Mouse (Mus musculus) testis, adult 2 months (tissue): Measurements from ENCODE around the gene Hist1h1c.

Experiments used
- CTCF ChIP-seq: fragments of 200-500 bp; IDR thresholded peaks from 2 replicates; pipeline ENCODE4 v1.5.1; 2012; ENCODE audit warnings: low read depth, mild to moderate bottlenecking, inconsistent platforms, low read length, moderate library complexity; ENCODE audit not compliant: control insufficient read depth, insufficient read depth, insufficient replicate concordance
- POLR2A ChIP-seq: fragments of 200-500 bp; IDR thresholded peaks from 2 replicates; pipeline ENCODE4 v1.6.1; 2012; ENCODE audit warnings: low read depth, mild to moderate bottlenecking, inconsistent platforms, low read length, moderate library complexity; ENCODE audit not compliant: control insufficient read depth

DNA sequence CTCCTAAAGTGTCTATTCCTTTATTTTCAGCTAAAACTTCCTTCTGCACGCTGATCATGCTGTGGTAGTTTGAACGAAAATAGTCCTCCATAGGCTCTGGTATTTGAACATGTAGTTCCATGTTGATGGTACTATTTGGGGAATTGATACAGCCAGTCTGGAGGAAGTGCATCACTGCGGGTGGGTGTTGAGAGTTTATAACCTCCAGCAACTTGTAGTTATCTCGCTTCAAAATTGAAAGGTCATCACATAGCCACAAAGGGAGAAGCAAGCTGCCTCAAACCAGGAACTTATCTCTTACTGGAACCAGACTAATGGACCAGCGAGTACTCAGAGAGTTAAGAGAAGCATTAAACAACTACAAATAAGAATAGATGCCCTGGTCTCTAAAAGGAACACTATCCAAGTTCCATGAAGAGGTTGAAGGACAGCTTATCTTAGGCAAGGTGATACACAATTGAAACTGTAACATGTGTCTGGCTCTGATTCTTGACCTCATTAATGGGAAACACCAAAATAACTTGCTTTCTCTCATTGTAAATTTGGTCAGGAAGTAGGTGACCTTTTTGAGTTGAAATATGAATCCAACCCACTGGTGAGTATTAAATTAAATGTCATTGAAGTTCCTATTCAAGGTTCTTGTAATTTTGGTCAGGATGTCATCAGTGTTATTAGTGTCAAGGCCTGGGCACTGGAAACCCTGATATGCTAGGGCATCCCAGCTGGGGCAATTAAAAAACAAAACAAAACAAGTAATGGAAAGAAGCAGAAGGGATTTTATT lies 22.2 kb upstream of the Hist1h1c start:
- TF ChIP-seq POLR2A = no peak
- no peak for TF ChIP-seq CTCF
